Mouse (Mus musculus) spleen, adult 2 months (tissue): ENCODE results near the gene Ppp1r37.

Source experiments
- CTCF ChIP-seq: fragments of 200-500 bp; IDR thresholded peaks from 2 replicates; pipeline ENCODE4 v1.5.1; 2011; ENCODE audit warnings: mild to moderate bottlenecking, inconsistent platforms; ENCODE audit not compliant: insufficient read depth, insufficient read length, insufficient replicate concordance; ENCODE audit errors: extremely low read depth
- POLR2A ChIP-seq: fragments of 200-500 bp; IDR thresholded peaks from 2 replicates; pipeline ENCODE4 v1.6.1; 2011; ENCODE audit warnings: low read depth, low read length, inconsistent platforms

GRCm38 (mm10) chr7:19578436-19578835, 15.6 kb upstream of the Ppp1r37 start:
- TF ChIP-seq POLR2A (no peak), CTCF (no peak)
